Mouse (Mus musculus) C2C12 (cell line): ENCODE data around the gene Hsdl2.

Experiments used
- CTCF ChIP-seq: IDR thresholded peaks from one replicate; pipeline ENCODE4 v1.5.1; 2011; ENCODE audit not compliant: control insufficient read depth, insufficient read depth, insufficient read length
- FOSL1 ChIP-seq: IDR thresholded peaks from one replicate; pipeline ENCODE4 v1.8.0; 2011; ENCODE audit warnings: mild to moderate bottlenecking, low read length; ENCODE audit not compliant: poor library complexity, insufficient read depth, severe bottlenecking
- MAX ChIP-seq: IDR thresholded peaks from one replicate; pipeline ENCODE4 v1.6.1; 2011; ENCODE audit warnings: mild to moderate bottlenecking, control low read depth
- MYOG ChIP-seq: IDR thresholded peaks from one replicate; pipeline ENCODE4 v1.6.1; 2011; ENCODE audit not compliant: control insufficient read depth, insufficient read length; ENCODE audit errors: extremely low read depth
- USF1 ChIP-seq: IDR thresholded peaks from one replicate; pipeline ENCODE4 v1.6.1; 2011; ENCODE audit warnings: low read depth, mild to moderate bottlenecking, control low read depth, moderate library complexity

GRCm38 (mm10) chr4:59555177-59555576, 26.2 kb upstream of the Hsdl2 start:
- no peak for TF ChIP-seq FOSL1
- TF ChIP-seq CTCF, result no peak
- TF ChIP-seq USF1, result no peak
- no peak for TF ChIP-seq MAX
- no peak for TF ChIP-seq MYOG
